Mouse (Mus musculus) E14TG2a.4 (cell line): ENCODE measurements around the gene Mrgprd.

Experiments
- CTCF ChIP-seq: conservative IDR thresholded peaks from 2 replicates; pipeline ENCODE4 v1.5.1; 2014; ENCODE audit warnings: low read length
- POU5F1 ChIP-seq: IDR thresholded peaks from 2 replicates; pipeline ENCODE4 v1.6.1; 2014; ENCODE audit warnings: low read length, borderline replicate concordance

DNA sequence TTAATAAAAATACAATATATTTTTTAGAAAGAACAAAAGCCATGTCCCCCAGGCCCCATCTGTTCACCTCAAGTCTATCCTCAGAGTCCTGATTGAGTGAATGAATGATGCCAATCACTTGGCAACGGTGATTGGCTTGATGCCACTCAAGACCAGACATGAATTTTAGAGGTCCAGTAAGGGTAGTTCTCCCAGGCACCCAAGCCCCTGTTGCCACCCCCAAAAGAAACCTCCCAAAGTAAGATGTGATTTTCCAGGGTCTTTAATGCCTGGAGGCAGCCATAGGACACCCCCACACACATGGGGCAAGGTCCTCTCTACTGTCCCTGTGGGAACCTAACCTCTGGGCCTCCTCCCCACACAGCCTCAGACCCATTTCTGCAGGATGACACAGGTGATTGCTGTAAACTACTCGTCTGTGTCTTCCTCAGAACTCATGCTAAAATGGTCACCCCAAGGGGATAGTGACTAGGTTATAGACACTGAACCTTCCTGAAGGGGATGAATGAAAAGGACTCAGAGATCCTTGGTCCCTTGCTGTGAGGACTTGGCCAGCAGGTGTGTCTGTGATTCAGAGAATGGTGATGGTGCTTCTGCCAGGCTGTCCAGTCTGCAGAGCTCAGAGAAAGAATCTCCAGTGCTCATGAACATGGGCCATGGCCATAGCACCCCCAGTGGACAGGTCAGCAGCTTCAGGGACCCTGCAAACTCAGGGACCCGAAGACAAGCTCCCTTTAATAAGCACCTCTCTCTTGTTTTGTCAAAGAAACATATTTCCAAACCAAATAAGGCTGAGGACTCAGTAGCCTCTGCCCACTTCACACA is 15.8 kb upstream of the Mrgprd start:
- TF ChIP-seq CTCF = no peak
- no peak for TF ChIP-seq POU5F1
